Mouse (Mus musculus): ENCODE results near the gene Mapk10. TPM values are rescaled to one million over a fixed set of nuclear protein-coding genes. Genes with fewer than 3 reads are reported as not detected.
A peak's percentile ranks its signal among the peaks of the same experiment; 100 is the strongest.
"Not testable (repeated sequence)": the region's sequence is repeated elsewhere in the genome, so short reads cannot be mapped to it uniquely, and the experiment has no call there.

Mapk10 gene
- polyA plus RNA-seq, 1 experiment from 2014 or later, result 1.0 TPM

GRCm38 (mm10) chr5:102952918-102953317 lies 258.2 kb downstream of the Mapk10 start:
- WGBS, result 69% methylated on average over 3 of the region's 3 CpGs
- no peaks in the 10 kb centered on the region for H3K27me3 ChIP-seq (replicated peaks)
- H3K4me2 ChIP-seq, result no peak overlapping the region
- H3K4me3 ChIP-seq, result no peak overlapping the region
- no peak overlapping the region for H3K27ac ChIP-seq (replicated peaks)
- no peaks in the 10 kb centered on the region for H3K4me1 ChIP-seq
- ATAC-seq (ENCODE audit: extremely low read depth, insufficient number of reproducible peaks, low FRiP score, low TSS enrichment), result no peak
- H3K9me3 ChIP-seq, result no peaks in the 10 kb centered on the region
- H3K36me3 ChIP-seq, result no peaks in the 10 kb centered on the region
- no peak overlapping the region for H3K9ac ChIP-seq

- H3K9ac ChIP-seq, result no peak overlapping the region
- H3K9me3 ChIP-seq, result peaks cover 4% of the 10 kb centered on the region; the same call in 1 of the 2 replicates
- WGBS, result 53% methylated on average over 8 of the region's 8 CpGs
- H3K4me1 ChIP-seq, result peaks cover 4% of the 10 kb centered on the region; the same call in 1 of the 2 replicates
- no peaks in the 10 kb centered on the region for H3K36me3 ChIP-seq
- no peaks in the 10 kb centered on the region for H3K27me3 ChIP-seq (replicated peaks)
- H3K27ac ChIP-seq (replicated peaks), result peak overlapping the region; percentile 58
- H3K4me3 ChIP-seq, result no peak overlapping the region
- 0 out of 2 replicates have a peak, but pooled peaks have one; percentile 54 for ATAC-seq (ENCODE audit: extremely low read depth, insufficient number of reproducible peaks, low FRiP score, low TSS enrichment)
- H3K4me2 ChIP-seq, result peak overlapping the region; percentile 46
Measured at GRCm38 (mm10) chr5:102947061-102947711, 263.9 kb downstream of the Mapk10 start.

GRCm38 (mm10) chr5:102946625-102947024 lies 264.5 kb downstream of the Mapk10 start:
- Histone ChIP-seq H3K36me3 (no peaks in the 10 kb centered on the region), H3K4me1 (peaks cover 4% of the 10 kb centered on the region; the same call in 1 of the 2 replicates), H3K9me3 (peaks cover 4% of the 10 kb centered on the region; the same call in 1 of the 2 replicates), H3K9ac (no peak overlapping the region), H3K4me2 (peak overlapping the region; percentile 46), H3K4me3 (no peak overlapping the region), H3K27ac (replicated peaks) (peak overlapping the region; percentile 58), H3K27me3 (replicated peaks) (no peaks in the 10 kb centered on the region)
- 56% methylated on average over 8 of the region's 8 CpGs for WGBS
- ATAC-seq (ENCODE audit: extremely low read depth, insufficient number of reproducible peaks, low FRiP score, low TSS enrichment), result no peak

GRCm38 (mm10) chr5:102943864-102944630 lies 267.1 kb downstream of the Mapk10 start:
- H3K4me2 ChIP-seq; H3K9ac ChIP-seq; H3K36me3 ChIP-seq; H3K4me1 ChIP-seq; ATAC-seq (ENCODE audit: extremely low read depth, insufficient number of reproducible peaks, low FRiP score, low TSS enrichment); H3K4me3 ChIP-seq; H3K27ac ChIP-seq (replicated peaks); H3K27me3 ChIP-seq (replicated peaks); H3K9me3 ChIP-seq: not testable (repeated sequence)
- 67% methylated on average over 17 of the region's 17 CpGs for WGBS

- no peaks in the 10 kb centered on the region for H3K27me3 ChIP-seq (replicated peaks)
- H3K36me3 ChIP-seq, result no peaks in the 10 kb centered on the region
- H3K9ac ChIP-seq, result no peak overlapping the region
- H3K4me1 ChIP-seq, result no peaks in the 10 kb centered on the region
- H3K4me3 ChIP-seq, result no peak overlapping the region
- no peak for ATAC-seq (ENCODE audit: extremely low read depth, insufficient number of reproducible peaks, low FRiP score, low TSS enrichment)
- H3K4me2 ChIP-seq, result no peak overlapping the region
- no peak overlapping the region for H3K27ac ChIP-seq (replicated peaks)
- H3K9me3 ChIP-seq, result no peaks in the 10 kb centered on the region
- WGBS, result 62% methylated on average over 6 of the region's 6 CpGs
Measured at GRCm38 (mm10) chr5:102930161-102930560, 281.0 kb downstream of the Mapk10 start.

- WGBS, result 78% methylated on average over 5 of the region's 5 CpGs
- H3K27ac ChIP-seq (replicated peaks), result no peak overlapping the region
Measured at GRCm38 (mm10) chr5:102926786-102927185, 284.3 kb downstream of the Mapk10 start.

GRCm38 (mm10) chr5:102920199-102920598 lies 290.9 kb downstream of the Mapk10 start:
- no peak overlapping the region for H3K4me3 ChIP-seq
- 88% methylated on average over 2 of the region's 2 CpGs for WGBS
- H3K9ac ChIP-seq, result no peak overlapping the region
- no peaks in the 10 kb centered on the region for H3K27me3 ChIP-seq (replicated peaks)
- H3K36me3 ChIP-seq, result no peaks in the 10 kb centered on the region
- H3K9me3 ChIP-seq, result no peaks in the 10 kb centered on the region
- no peak overlapping the region for H3K27ac ChIP-seq (replicated peaks)
- no peaks in the 10 kb centered on the region for H3K4me1 ChIP-seq
- no peak overlapping the region for H3K4me2 ChIP-seq
- no peak for ATAC-seq (ENCODE audit: extremely low read depth, insufficient number of reproducible peaks, low FRiP score, low TSS enrichment)

More at GRCm38 (mm10) chr5:102926786-102927185, 284.3 kb downstream of the Mapk10 start:
- Histone ChIP-seq H3K9me3 (no peaks in the 10 kb centered on the region), H3K4me1 (no peaks in the 10 kb centered on the region), H3K27me3 (replicated peaks) (no peaks in the 10 kb centered on the region), H3K9ac (no peak overlapping the region), H3K4me3 (no peak overlapping the region), H3K4me2 (no peak overlapping the region), H3K36me3 (no peaks in the 10 kb centered on the region)
- no peak for ATAC-seq (ENCODE audit: extremely low read depth, insufficient number of reproducible peaks, low FRiP score, low TSS enrichment)

GRCm38 (mm10) chr5:102905441-102906211 lies 305.5 kb downstream of the Mapk10 start:
- Histone ChIP-seq H3K36me3 (no peaks in the 10 kb centered on the region), H3K27ac (replicated peaks) (no peak overlapping the region), H3K4me1 (peaks cover 4% of the 10 kb centered on the region; the same call in 1 of the 2 replicates), H3K4me3 (no peak overlapping the region), H3K9me3 (no peaks in the 10 kb centered on the region), H3K9ac (0 out of 2 replicates have a peak overlapping the region, but pooled peaks have one; percentile 28), H3K4me2 (peak overlapping the region; percentile 42), H3K27me3 (replicated peaks) (no peaks in the 10 kb centered on the region)
- 26% methylated on average over 13 of the region's 13 CpGs for WGBS
- no peak for ATAC-seq (ENCODE audit: extremely low read depth, insufficient number of reproducible peaks, low FRiP score, low TSS enrichment)

GRCm38 (mm10) chr5:102904066-102904465 lies 307.1 kb downstream of the Mapk10 start:
- Histone ChIP-seq H3K36me3 (no peaks in the 10 kb centered on the region), H3K27me3 (replicated peaks) (no peaks in the 10 kb centered on the region), H3K4me1 (peaks cover 4% of the 10 kb centered on the region; the same call in 1 of the 2 replicates), H3K9ac (no peak overlapping the region), H3K9me3 (no peaks in the 10 kb centered on the region), H3K27ac (replicated peaks) (no peak overlapping the region), H3K4me2 (no peak overlapping the region), H3K4me3 (no peak overlapping the region)
- 80% methylated on average over 12 of the region's 12 CpGs for WGBS
- ATAC-seq (ENCODE audit: extremely low read depth, insufficient number of reproducible peaks, low FRiP score, low TSS enrichment), result no peak

GRCm38 (mm10) chr5:102903487-102903886 lies 307.6 kb downstream of the Mapk10 start:
- H3K27me3 ChIP-seq (replicated peaks), result no peaks in the 10 kb centered on the region
- no peaks in the 10 kb centered on the region for H3K9me3 ChIP-seq
- no peak overlapping the region for H3K27ac ChIP-seq (replicated peaks)
- 81% methylated on average over 9 of the region's 9 CpGs for WGBS
- no peaks in the 10 kb centered on the region for H3K36me3 ChIP-seq
- no peak overlapping the region for H3K9ac ChIP-seq
- H3K4me2 ChIP-seq, result no peak overlapping the region
- no peak for ATAC-seq (ENCODE audit: extremely low read depth, insufficient number of reproducible peaks, low FRiP score, low TSS enrichment)
- no peak overlapping the region for H3K4me3 ChIP-seq
- H3K4me1 ChIP-seq, result peaks cover 4% of the 10 kb centered on the region; the same call in 1 of the 2 replicates

- H3K4me3 ChIP-seq, result no peak overlapping the region
- H3K4me2 ChIP-seq, result no peak overlapping the region
- no peak overlapping the region for H3K9ac ChIP-seq
- peaks cover 3% of the 10 kb centered on the region; the same call in 1 of the 2 replicates for H3K36me3 ChIP-seq
- no peak overlapping the region for H3K27ac ChIP-seq (replicated peaks)
- WGBS, result 66% methylated on average over 5 of the region's 5 CpGs
- no peak for ATAC-seq (ENCODE audit: extremely low read depth, insufficient number of reproducible peaks, low FRiP score, low TSS enrichment)
- peaks cover 4% of the 10 kb centered on the region; the same call in 1 of the 2 replicates for H3K4me1 ChIP-seq
- no peaks in the 10 kb centered on the region for H3K9me3 ChIP-seq
- H3K27me3 ChIP-seq (replicated peaks), result no peaks in the 10 kb centered on the region
Measured at GRCm38 (mm10) chr5:102901176-102901575, 310.0 kb downstream of the Mapk10 start.
